Mouse (Mus musculus): ENCODE measurements at regions not wholly inside any gene's neighbourhood (a gene's known extent, or its start where the extent isn't known, plus 50 kb on each side); places are given as distances from the start of the nearest gene placed in this dataset.
A peak's percentile ranks its signal among the peaks of the same experiment; 100 is the strongest.

- H3K4me1 ChIP-seq (ENCODE audit: control insufficient read depth, insufficient read depth, low read length), result peaks cover 11% of the 10 kb centered on the region
- WGBS, result 43% methylated on average over 12 of the region's 12 CpGs
- no peaks in the 10 kb centered on the region for H3K9me3 ChIP-seq (replicated peaks; ENCODE audit: control insufficient read depth, low read length)
- peak; percentile 37; the same call in 1 of the 2 replicates for ATAC-seq (replicated peaks; ENCODE audit: extremely low read depth, insufficient read depth, low FRiP score)
- H3K36me3 ChIP-seq (ENCODE audit: control insufficient read depth, insufficient read depth), result no peaks in the 10 kb centered on the region
- no peak overlapping the region for H3K27ac ChIP-seq (ENCODE audit: low read length)
- no peak overlapping the region for H3K9ac ChIP-seq (ENCODE audit: low read length)
- H3K4me2 ChIP-seq (ENCODE audit: low read depth, low read length), result 0 out of 2 replicates have a peak overlapping the region, but pooled peaks have one; percentile 10
- H3K4me3 ChIP-seq (ENCODE audit: low read length), result no peak overlapping the region
- no peaks in the 10 kb centered on the region for H3K27me3 ChIP-seq (ENCODE audit: control insufficient read depth, insufficient read depth, low read length)
These were observed 104.1 kb upstream of the Hes1 start for GRCm38 (mm10) chr16:29959939-29960637.

GRCm38 (mm10) chr16:29963284-29963683 is 100.9 kb upstream of the Hes1 start:
- 60% methylated on average over 4 of the region's 4 CpGs for WGBS
- no peak overlapping the region for H3K9ac ChIP-seq (ENCODE audit: low read length)
- H3K27ac ChIP-seq (ENCODE audit: low read length), result no peak overlapping the region
- no peaks in the 10 kb centered on the region for H3K36me3 ChIP-seq (ENCODE audit: control insufficient read depth, insufficient read depth)
- no peak overlapping the region for H3K4me2 ChIP-seq (ENCODE audit: low read depth, low read length)
- peaks cover 11% of the 10 kb centered on the region for H3K4me1 ChIP-seq (ENCODE audit: control insufficient read depth, insufficient read depth, low read length)
- no peak overlapping the region for H3K4me3 ChIP-seq (ENCODE audit: low read length)
- no peaks in the 10 kb centered on the region for H3K27me3 ChIP-seq (ENCODE audit: control insufficient read depth, insufficient read depth, low read length)
- no peaks in the 10 kb centered on the region for H3K9me3 ChIP-seq (replicated peaks; ENCODE audit: control insufficient read depth, low read length)
- ATAC-seq (replicated peaks; ENCODE audit: extremely low read depth, insufficient read depth, low FRiP score), result no peak

- Histone ChIP-seq H3K27ac (ENCODE audit: low read length) (no peak overlapping the region), H3K4me3 (ENCODE audit: low read length) (no peak overlapping the region), H3K4me1 (ENCODE audit: control insufficient read depth, insufficient read depth, low read length) (peaks cover 13% of the 10 kb centered on the region), H3K27me3 (ENCODE audit: control insufficient read depth, insufficient read depth, low read length) (no peaks in the 10 kb centered on the region), H3K9me3 (replicated peaks; ENCODE audit: control insufficient read depth, low read length) (no peaks in the 10 kb centered on the region), H3K9ac (ENCODE audit: low read length) (no peak overlapping the region), H3K4me2 (ENCODE audit: low read depth, low read length) (no peak overlapping the region), H3K36me3 (ENCODE audit: control insufficient read depth, insufficient read depth) (no peaks in the 10 kb centered on the region)
- ATAC-seq (replicated peaks; ENCODE audit: extremely low read depth, insufficient read depth, low FRiP score), result no peak
- 86% methylated on average over 8 of the region's 8 CpGs for WGBS
These were observed 99.6 kb upstream of the Hes1 start for GRCm38 (mm10) chr16:29964563-29964962.

DNA sequence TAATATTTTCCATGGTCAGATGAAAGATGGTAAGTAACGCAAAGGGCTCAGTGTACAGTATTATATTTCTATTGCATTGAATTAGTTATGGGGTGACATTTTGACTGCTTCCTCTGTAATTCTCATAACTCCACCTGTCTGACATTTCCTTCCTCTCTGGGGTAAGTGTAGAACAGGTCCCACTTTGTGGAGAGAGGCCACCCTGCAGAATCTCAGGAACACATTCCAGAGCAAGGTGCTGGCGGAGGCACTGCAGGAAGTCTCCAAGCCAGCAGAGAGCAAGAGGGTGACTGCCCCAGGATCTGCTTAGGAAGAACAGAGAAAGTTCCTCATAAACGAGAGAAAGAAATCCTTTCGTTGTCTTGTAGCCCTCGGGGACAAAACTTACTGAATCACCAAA is 95.4 kb upstream of the Hes1 start:
- peaks cover 2% of the 10 kb centered on the region; the same call in 1 of the 2 replicates for H3K4me1 ChIP-seq (ENCODE audit: control insufficient read depth, insufficient read depth, low read length)
- H3K27me3 ChIP-seq (ENCODE audit: control insufficient read depth, insufficient read depth, low read length), result no peaks in the 10 kb centered on the region
- no peak for ATAC-seq (replicated peaks; ENCODE audit: extremely low read depth, insufficient read depth, low FRiP score)
- no peak overlapping the region for H3K4me3 ChIP-seq (ENCODE audit: low read length)
- no peak overlapping the region for H3K4me2 ChIP-seq (ENCODE audit: low read depth, low read length)
- H3K9me3 ChIP-seq (replicated peaks; ENCODE audit: control insufficient read depth, low read length), result no peaks in the 10 kb centered on the region
- no peaks in the 10 kb centered on the region for H3K36me3 ChIP-seq (ENCODE audit: control insufficient read depth, insufficient read depth)
- 57% methylated on average over 5 of the region's 5 CpGs for WGBS
- no peak overlapping the region for H3K27ac ChIP-seq (ENCODE audit: low read length)
- H3K9ac ChIP-seq (ENCODE audit: low read length), result no peak overlapping the region

- Histone ChIP-seq H3K4me2 (ENCODE audit: low read depth, low read length) (no peak overlapping the region), H3K27me3 (ENCODE audit: control insufficient read depth, insufficient read depth, low read length) (no peaks in the 10 kb centered on the region), H3K36me3 (ENCODE audit: control insufficient read depth, insufficient read depth) (no peaks in the 10 kb centered on the region), H3K4me1 (ENCODE audit: control insufficient read depth, insufficient read depth, low read length) (peaks cover 2% of the 10 kb centered on the region; the same call in 1 of the 2 replicates), H3K4me3 (ENCODE audit: low read length) (no peak overlapping the region), H3K27ac (ENCODE audit: low read length) (no peak overlapping the region), H3K9me3 (replicated peaks; ENCODE audit: control insufficient read depth, low read length) (no peaks in the 10 kb centered on the region), H3K9ac (ENCODE audit: low read length) (no peak overlapping the region)
- ATAC-seq (replicated peaks; ENCODE audit: extremely low read depth, insufficient read depth, low FRiP score), result peak; percentile 44; the same call in 1 of the 2 replicates
- 56% methylated on average over 1 of the region's 1 CpGs for WGBS
These were observed 91.4 kb upstream of the Hes1 start for GRCm38 (mm10) chr16:29972741-29973141.

GRCm38 (mm10) chr16:29973250-29973649 is 90.9 kb upstream of the Hes1 start:
- Histone ChIP-seq H3K9me3 (replicated peaks; ENCODE audit: control insufficient read depth, low read length) (no peaks in the 10 kb centered on the region), H3K9ac (ENCODE audit: low read length) (no peak overlapping the region), H3K4me3 (ENCODE audit: low read length) (no peak overlapping the region), H3K36me3 (ENCODE audit: control insufficient read depth, insufficient read depth) (no peaks in the 10 kb centered on the region), H3K4me1 (ENCODE audit: control insufficient read depth, insufficient read depth, low read length) (peaks cover 2% of the 10 kb centered on the region; the same call in 1 of the 2 replicates), H3K27ac (ENCODE audit: low read length) (no peak overlapping the region), H3K27me3 (ENCODE audit: control insufficient read depth, insufficient read depth, low read length) (0 out of 2 replicates have a peak, but pooled peaks cover under 1% of the 10 kb centered on the region), H3K4me2 (ENCODE audit: low read depth, low read length) (no peak overlapping the region)
- WGBS, result 46% methylated on average over 7 of the region's 7 CpGs
- ATAC-seq (replicated peaks; ENCODE audit: extremely low read depth, insufficient read depth, low FRiP score), result no peak

- Histone ChIP-seq H3K9me3 (replicated peaks; ENCODE audit: control insufficient read depth, low read length) (no peaks in the 10 kb centered on the region), H3K36me3 (ENCODE audit: control insufficient read depth, insufficient read depth) (no peaks in the 10 kb centered on the region), H3K27ac (ENCODE audit: low read length) (no peak overlapping the region), H3K4me3 (ENCODE audit: low read length) (no peak overlapping the region), H3K27me3 (ENCODE audit: control insufficient read depth, insufficient read depth, low read length) (0 out of 2 replicates have a peak, but pooled peaks cover 2% of the 10 kb centered on the region), H3K4me1 (ENCODE audit: control insufficient read depth, insufficient read depth, low read length) (no peaks in the 10 kb centered on the region), H3K4me2 (ENCODE audit: low read depth, low read length) (no peak overlapping the region), H3K9ac (ENCODE audit: low read length) (no peak overlapping the region)
- ATAC-seq (replicated peaks; ENCODE audit: extremely low read depth, insufficient read depth, low FRiP score), result no peak
- whole genome bisulfite sequencing, result 85% methylated on average over 3 of the region's 3 CpGs
These were observed 88.4 kb upstream of the Hes1 start for GRCm38 (mm10) chr16:29975800-29976199.

DNA sequence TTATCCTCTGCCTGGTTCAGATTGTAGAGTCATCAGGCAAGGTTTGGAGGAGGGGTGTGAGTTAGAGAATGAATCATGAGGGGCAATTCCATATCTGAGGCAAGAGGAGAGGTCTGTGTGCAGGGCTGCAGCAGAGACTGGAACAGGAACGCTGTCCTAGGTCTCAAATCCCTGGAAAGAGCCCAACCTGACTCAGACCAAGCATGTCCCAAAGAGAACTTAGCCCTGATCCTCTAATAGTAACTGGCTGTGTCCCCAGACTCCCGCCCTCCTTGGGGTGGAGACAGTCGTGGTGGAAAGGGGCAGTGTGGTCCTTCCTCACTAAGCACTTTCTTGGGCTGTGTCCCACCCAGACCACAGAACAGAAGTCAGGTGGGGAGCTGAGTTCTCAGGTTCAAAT is 87.2 kb upstream of the Hes1 start:
- no peaks in the 10 kb centered on the region for H3K36me3 ChIP-seq (ENCODE audit: control insufficient read depth, insufficient read depth)
- no peaks in the 10 kb centered on the region for H3K9me3 ChIP-seq (replicated peaks; ENCODE audit: control insufficient read depth, low read length)
- no peaks in the 10 kb centered on the region for H3K4me1 ChIP-seq (ENCODE audit: control insufficient read depth, insufficient read depth, low read length)
- no peak overlapping the region for H3K4me3 ChIP-seq (ENCODE audit: low read length)
- 0 out of 2 replicates have a peak, but pooled peaks cover 2% of the 10 kb centered on the region for H3K27me3 ChIP-seq (ENCODE audit: control insufficient read depth, insufficient read depth, low read length)
- no peak overlapping the region for H3K4me2 ChIP-seq (ENCODE audit: low read depth, low read length)
- no peak for ATAC-seq (replicated peaks; ENCODE audit: extremely low read depth, insufficient read depth, low FRiP score)
- no peak overlapping the region for H3K27ac ChIP-seq (ENCODE audit: low read length)
- 59% methylated on average over 3 of the region's 3 CpGs for WGBS
- no peak overlapping the region for H3K9ac ChIP-seq (ENCODE audit: low read length)

GRCm38 (mm10) chr16:29977711-29978110 is 86.5 kb upstream of the Hes1 start:
- H3K9me3 ChIP-seq (replicated peaks; ENCODE audit: control insufficient read depth, low read length), result no peaks in the 10 kb centered on the region
- WGBS, result 60% methylated on average over 8 of the region's 8 CpGs
- H3K4me1 ChIP-seq (ENCODE audit: control insufficient read depth, insufficient read depth, low read length), result no peaks in the 10 kb centered on the region
- 0 out of 2 replicates have a peak, but pooled peaks have one; percentile 30 for ATAC-seq (replicated peaks; ENCODE audit: extremely low read depth, insufficient read depth, low FRiP score)
- no peak overlapping the region for H3K4me3 ChIP-seq (ENCODE audit: low read length)
- H3K4me2 ChIP-seq (ENCODE audit: low read depth, low read length), result no peak overlapping the region
- H3K27ac ChIP-seq (ENCODE audit: low read length), result no peak overlapping the region
- 0 out of 2 replicates have a peak, but pooled peaks cover 2% of the 10 kb centered on the region for H3K27me3 ChIP-seq (ENCODE audit: control insufficient read depth, insufficient read depth, low read length)
- no peak overlapping the region for H3K9ac ChIP-seq (ENCODE audit: low read length)
- no peaks in the 10 kb centered on the region for H3K36me3 ChIP-seq (ENCODE audit: control insufficient read depth, insufficient read depth)

Data from heart, embryonic 16.5 days (tissue).